Mouse (Mus musculus) forebrain, postnatal 0 days (tissue): ENCODE results near the gene Dock3. TPM values are rescaled to one million over a fixed set of nuclear protein-coding genes. Genes with fewer than 3 reads are reported as not detected.
"Not testable (repeated sequence)": the region's sequence is repeated elsewhere in the genome, so short reads cannot be mapped to it uniquely, and the experiment has no call there.

Source experiments
- ATAC-seq: fragments of 200-750 bp; cut with Nextera tagmentation; 2 replicates; pipeline ENCODE4 v1.8.0; 2017; ENCODE audit warnings: mild to moderate bottlenecking, moderate library complexity
- DNase-seq: peaks from one replicate; pipeline ENCODE4 v3.0.0-alpha.2; 2015
- H3K27ac ChIP-seq: fragments of 300-500 bp; sonication (generic); 2 replicates; pipeline ENCODE4 v1.5.1; 2014; ENCODE audit warnings: low read depth, mild to moderate bottlenecking, antibody characterized with exemption, low read length, moderate library complexity, mixed read lengths
- H3K27me3 ChIP-seq: fragments of 300-500 bp; sonication (generic); 2 replicates; pipeline ENCODE4 v1.6.1; 2014; ENCODE audit warnings: mild to moderate bottlenecking, low read length, mixed read lengths; ENCODE audit not compliant: insufficient read depth
- H3K36me3 ChIP-seq: fragments of 300-500 bp; sonication (generic); 2 replicates; pipeline ENCODE4 v1.6.1; 2014; ENCODE audit warnings: mild to moderate bottlenecking, moderate library complexity; ENCODE audit not compliant: insufficient read depth
- H3K4me1 ChIP-seq: fragments of 300-500 bp; sonication (generic); 2 replicates; pipeline ENCODE4 v1.6.1; 2014; ENCODE audit warnings: antibody characterized with exemption; ENCODE audit not compliant: insufficient read depth
- H3K4me2 ChIP-seq: fragments of 300-500 bp; sonication (generic); 2 replicates; pipeline ENCODE4 v1.6.1; 2014; ENCODE audit warnings: low read depth, mild to moderate bottlenecking, moderate library complexity
- H3K4me3 ChIP-seq: fragments of 300-500 bp; sonication (generic); 2 replicates; pipeline ENCODE4 v1.5.1; 2014; ENCODE audit warnings: low read depth, low read length, mixed read lengths
- H3K9ac ChIP-seq: fragments of 300-500 bp; sonication (generic); 2 replicates; pipeline ENCODE4 v1.6.1; 2014; ENCODE audit warnings: mild to moderate bottlenecking
- H3K9me3 ChIP-seq: fragments of 300-500 bp; sonication (generic); 2 replicates; pipeline ENCODE4 v1.6.1; 2016; ENCODE audit warnings: low read length
- CTCF ChIP-seq: sonication (generic); IDR thresholded peaks from 2 replicates; pipeline ENCODE4 v1.5.1; 2016; ENCODE audit warnings: antibody characterized with exemption, control low read depth, low read depth
- WGBS: fragments of 180-500 bp; shearing (Covaris S2); extraction: QIAGEN DNeasy Blood & Tissue Kit; methylation state at CpG from one replicate; pipeline ENCODE4 v1.1.7; 2014; 5-methylcytosine and 5-hydroxymethylcytosine counted together
- polyA plus RNA-seq: library from polyadenylated mRNA; unstranded; fragments of >200 nt; fragmentation: Nextera tagmentation; extraction: Ambion mirVana; gene quantifications from 2 replicates; pipeline ENCODE4 v1.2.1, GENCODE M21; 2015
- total RNA-seq: library from RNA; depleted of rRNA; stranded (reverse); fragments of >200 nt; gene quantifications from 2 replicates; pipeline ENCODE4 v1.2.3, GENCODE M21; 2014

Dock3 gene
- total and polyA plus RNA-seq, 2 experiments from 2014 or later = 21.3 to 53.7 TPM

- no peak for TF ChIP-seq CTCF
- Histone ChIP-seq H3K9ac (no peak overlapping the region), H3K4me2 (no peak overlapping the region), H3K4me1 (no peaks in the 10 kb centered on the region), H3K27ac (no peak overlapping the region), H3K9me3 (no peaks in the 10 kb centered on the region), H3K27me3 (no peaks in the 10 kb centered on the region), H3K36me3 (no peaks in the 10 kb centered on the region), H3K4me3 (no peak overlapping the region)
- DNase-seq (no peak), ATAC-seq (no peak)
- WGBS = 93% methylated on average over 4 of the region's 4 CpGs
These were observed 65.9 kb downstream of the Dock3 start for GRCm38 (mm10) chr9:107165792-107166191.

GRCm38 (mm10) chr9:107164825-107165224 is 66.9 kb downstream of the Dock3 start:
- DNase-seq = no peak
- no peak for ATAC-seq

GRCm38 (mm10) chr9:107156388-107156787 is 75.3 kb downstream of the Dock3 start:
- ATAC-seq = not testable (repeated sequence)

More at GRCm38 (mm10) chr9:107164825-107165224, 66.9 kb downstream of the Dock3 start:
- Histone ChIP-seq H3K27me3 (no peaks in the 10 kb centered on the region), H3K4me1 (no peaks in the 10 kb centered on the region), H3K9ac (no peak overlapping the region), H3K4me3 (no peak overlapping the region), H3K27ac (no peak overlapping the region), H3K4me2 (no peak overlapping the region), H3K9me3 (no peaks in the 10 kb centered on the region), H3K36me3 (no peaks in the 10 kb centered on the region)
- 21% methylated on average over 3 of the region's 3 CpGs for WGBS
- peak; percentile 39; the same call in 1 of the 2 replicates for TF ChIP-seq CTCF

GRCm38 (mm10) chr9:107112791-107113190 is 118.9 kb downstream of the Dock3 start:
- 72% methylated on average over 3 of the region's 3 CpGs for WGBS
- Histone ChIP-seq H3K9ac (no peak overlapping the region), H3K4me3 (no peak overlapping the region), H3K27me3 (no peaks in the 10 kb centered on the region), H3K36me3 (no peaks in the 10 kb centered on the region), H3K4me1 (no peaks in the 10 kb centered on the region), H3K27ac (no peak overlapping the region), H3K9me3 (no peaks in the 10 kb centered on the region), H3K4me2 (no peak overlapping the region)
- DNase-seq (no peak), ATAC-seq (no peak)
- TF ChIP-seq CTCF = no peak

More at GRCm38 (mm10) chr9:107156388-107156787, 75.3 kb downstream of the Dock3 start:
- H3K36me3 ChIP-seq, H3K4me2 ChIP-seq, H3K4me1 ChIP-seq, H3K4me3 ChIP-seq, H3K27ac ChIP-seq, H3K9ac ChIP-seq, DNase-seq, H3K9me3 ChIP-seq, H3K27me3 ChIP-seq: not testable (repeated sequence)
- WGBS = 85% methylated on average over 4 of the region's 4 CpGs

- DNase-seq (no peak), ATAC-seq (no peak)
- 66% methylated on average over 2 of the region's 2 CpGs for WGBS
- Histone ChIP-seq H3K4me1 (no peaks in the 10 kb centered on the region), H3K9me3 (no peaks in the 10 kb centered on the region), H3K4me2 (no peak overlapping the region), H3K27me3 (no peaks in the 10 kb centered on the region), H3K4me3 (no peak overlapping the region), H3K9ac (no peak overlapping the region), H3K27ac (no peak overlapping the region), H3K36me3 (no peaks in the 10 kb centered on the region)
- TF ChIP-seq CTCF = no peak
These were observed 119.7 kb downstream of the Dock3 start for GRCm38 (mm10) chr9:107112056-107112455.

GRCm38 (mm10) chr9:107099487-107099886 is 132.2 kb downstream of the Dock3 start:
- Histone ChIP-seq H3K4me1 (no peaks in the 10 kb centered on the region), H3K4me2 (no peak overlapping the region), H3K4me3 (no peak overlapping the region), H3K9ac (no peak overlapping the region), H3K27ac (no peak overlapping the region), H3K9me3 (no peaks in the 10 kb centered on the region), H3K36me3 (no peaks in the 10 kb centered on the region), H3K27me3 (no peaks in the 10 kb centered on the region)
- no peak for DNase-seq
- no peak for TF ChIP-seq CTCF
- WGBS = 83% methylated on average over 6 of the region's 6 CpGs
- no peak for ATAC-seq

- not testable (repeated sequence) for H3K27me3 ChIP-seq, ATAC-seq, H3K9ac ChIP-seq, H3K27ac ChIP-seq, H3K4me2 ChIP-seq, H3K36me3 ChIP-seq, H3K4me1 ChIP-seq, H3K9me3 ChIP-seq, DNase-seq, H3K4me3 ChIP-seq
- WGBS = 76% methylated on average over 17 of the region's 17 CpGs
These were observed 142.3 kb downstream of the Dock3 start for GRCm38 (mm10) chr9:107089451-107089850.

GRCm38 (mm10) chr9:107087531-107087930 is 144.2 kb downstream of the Dock3 start:
- DNase-seq = peak; percentile 45
- no peak overlapping the region for H3K4me2 ChIP-seq
- no peak for TF ChIP-seq CTCF
- no peak overlapping the region for H3K4me3 ChIP-seq
- no peaks in the 10 kb centered on the region for H3K4me1 ChIP-seq
- no peaks in the 10 kb centered on the region for H3K9me3 ChIP-seq
- H3K9ac ChIP-seq = no peak overlapping the region
- no peak overlapping the region for H3K27ac ChIP-seq
- WGBS = 71% methylated on average over 2 of the region's 2 CpGs
- no peaks in the 10 kb centered on the region for H3K27me3 ChIP-seq
- H3K36me3 ChIP-seq = no peaks in the 10 kb centered on the region
- ATAC-seq = peak; percentile 60; the same call in 1 of the 2 replicates
